Mouse (Mus musculus): ENCODE results near the gene Cpt1a. TPM values are rescaled to one million over a fixed set of nuclear protein-coding genes. Genes with fewer than 3 reads are reported as not detected.

Gene Cpt1a
- total and polyA plus RNA-seq, 3 experiments, result 4.1 to 22.3 (median 15.0) TPM

DNA sequence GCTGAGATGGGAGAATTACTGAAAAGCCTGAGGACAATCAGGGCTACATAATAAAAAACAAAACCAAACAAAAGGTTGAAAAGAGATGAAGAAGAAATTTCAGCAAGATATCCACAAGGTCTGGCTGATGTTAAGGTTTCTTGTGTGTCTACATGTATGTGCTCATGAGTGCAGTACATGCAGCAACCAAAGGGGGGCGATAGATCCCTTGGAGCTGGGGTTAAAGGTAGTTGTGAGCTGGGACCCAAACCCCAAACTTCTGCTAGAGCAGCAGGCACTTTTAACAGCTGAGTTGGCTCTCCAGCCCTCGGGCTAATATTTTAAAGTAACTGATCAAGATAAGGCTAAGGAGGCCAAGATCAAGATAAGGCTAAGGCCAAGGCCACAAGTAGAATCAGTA lies 51.9 kb downstream of the Cpt1a start:
- Histone ChIP-seq H3K9me3 (replicated peaks) (no peaks in the 10 kb centered on the region), H3K27me3 (ENCODE audit: insufficient read depth, low read length) (no peaks in the 10 kb centered on the region), H3K4me1 (ENCODE audit: insufficient read depth, low read depth, low read length) (peaks cover 9% of the 10 kb centered on the region), H3K4me3 (ENCODE audit: low read depth, low read length) (no peak overlapping the region), H3K36me3 (replicated peaks) (peaks cover 94% of the 10 kb centered on the region)
- TF ChIP-seq GATA2 (IDR thresholded peaks at IDR 0.05; ENCODE audit: borderline replicate concordance, low read depth, low read length) (no peak), TAL1 (conservative IDR thresholded peaks at IDR 0.05; ENCODE audit: low read depth, low read length) (no peak), GATA1 (IDR thresholded peaks at IDR 0.05; ENCODE audit: borderline replicate concordance, low read length) (no peak), POLR2AphosphoS5 (IDR thresholded peaks at IDR 0.05; ENCODE audit: insufficient replicate concordance, low read depth, low read length) (no peak), CTCF (IDR thresholded peaks at IDR 0.05; ENCODE audit: low read depth, low read length) (no peak)
- ATAC-seq (ENCODE audit: extremely low read depth, insufficient number of reproducible peaks, low FRiP score, poor library complexity, severe bottlenecking) (no peak), DNase-seq (ENCODE audit: low spot score) (no peak)

DNA sequence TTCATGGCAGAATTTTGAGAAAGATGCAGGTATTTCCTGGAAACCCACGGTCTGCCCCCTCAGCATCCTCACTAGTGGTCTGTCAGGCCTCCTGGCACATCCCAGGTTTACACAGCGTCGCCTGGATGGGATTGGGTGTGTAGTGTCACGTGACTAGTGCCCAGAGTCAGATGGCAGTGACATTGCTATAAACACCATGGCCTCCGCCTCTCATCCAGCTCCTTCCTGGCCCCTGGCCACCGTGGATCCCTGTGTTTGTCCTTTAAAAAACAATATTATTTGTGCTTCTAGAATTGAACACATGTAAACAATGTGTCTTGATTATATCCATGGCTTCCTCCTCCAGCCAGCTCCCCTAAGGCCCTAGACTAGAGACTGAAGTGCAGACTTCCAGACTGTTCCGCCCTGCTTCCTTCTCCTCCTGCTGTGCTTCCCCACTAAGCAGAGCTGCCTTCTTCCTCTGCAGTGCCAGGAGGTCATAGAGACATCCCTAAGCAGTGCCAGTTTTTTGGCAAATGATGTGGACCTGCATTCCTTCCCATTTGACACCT lies 53.9 kb downstream of the Cpt1a start:
- no peaks in the 10 kb centered on the region for H3K27me3 ChIP-seq (ENCODE audit: insufficient read depth, low read length)
- H3K4me3 ChIP-seq (ENCODE audit: low read depth, low read length), result no peak overlapping the region
- H3K36me3 ChIP-seq (replicated peaks), result peaks cover 94% of the 10 kb centered on the region
- ATAC-seq (ENCODE audit: extremely low read depth, insufficient number of reproducible peaks, low FRiP score, poor library complexity, severe bottlenecking) (no peak), DNase-seq (ENCODE audit: low spot score) (no peak)
- TF ChIP-seq GATA1 (IDR thresholded peaks at IDR 0.05; ENCODE audit: borderline replicate concordance, low read length), result no peak
- no peak for TF ChIP-seq GATA2 (IDR thresholded peaks at IDR 0.05; ENCODE audit: borderline replicate concordance, low read depth, low read length)
- TF ChIP-seq CTCF (IDR thresholded peaks at IDR 0.05; ENCODE audit: low read depth, low read length), result no peak
- TF ChIP-seq POLR2AphosphoS5 (IDR thresholded peaks at IDR 0.05; ENCODE audit: insufficient replicate concordance, low read depth, low read length), result no peak
- no peak for TF ChIP-seq TAL1 (conservative IDR thresholded peaks at IDR 0.05; ENCODE audit: low read depth, low read length)
- H3K4me1 ChIP-seq (ENCODE audit: insufficient read depth, low read depth, low read length), result peaks cover 9% of the 10 kb centered on the region
- no peaks in the 10 kb centered on the region for H3K9me3 ChIP-seq (replicated peaks)

DNA sequence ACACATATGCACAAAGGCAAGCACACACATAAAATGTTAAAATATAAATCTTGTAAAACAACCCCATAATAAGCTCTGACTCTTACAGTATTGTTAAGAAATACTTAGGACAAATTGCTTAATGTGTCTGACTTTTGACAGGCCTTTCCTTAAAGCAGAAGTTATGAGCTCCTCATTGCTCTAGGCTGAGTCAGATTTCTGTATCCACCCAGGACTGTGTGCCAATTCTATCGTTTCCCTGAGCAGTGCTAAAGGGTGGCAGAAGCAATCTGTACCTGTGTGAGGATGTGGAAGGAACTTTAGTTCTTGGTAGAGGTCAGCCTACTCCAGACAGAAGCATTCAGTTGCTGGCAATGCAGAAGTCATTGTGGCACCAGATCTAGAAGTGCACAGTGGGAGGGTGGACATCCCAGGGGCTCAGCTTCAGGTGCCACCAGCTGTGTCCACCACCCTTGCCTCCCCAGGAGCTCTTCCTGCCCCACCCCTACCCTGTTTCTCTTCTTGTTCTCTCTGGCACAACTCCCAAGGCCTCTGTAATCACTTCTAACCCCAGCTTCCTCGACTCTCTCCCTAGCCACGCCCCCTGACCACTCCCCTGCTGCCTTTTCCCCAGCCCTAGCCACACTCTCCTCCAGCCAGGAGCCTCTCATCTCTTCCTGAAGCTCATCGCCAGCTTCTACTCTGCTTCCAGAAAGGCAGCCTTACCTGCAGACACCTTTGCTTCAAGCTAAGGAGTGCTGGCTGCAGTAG lies 55.0 kb downstream of the Cpt1a start:
- ATAC-seq (ENCODE audit: extremely low read depth, insufficient number of reproducible peaks, low FRiP score, poor library complexity, severe bottlenecking) (no peak), DNase-seq (ENCODE audit: low spot score) (no peak)
- no peak for TF ChIP-seq CTCF (IDR thresholded peaks at IDR 0.05; ENCODE audit: low read depth, low read length)
- no peak for TF ChIP-seq POLR2AphosphoS5 (IDR thresholded peaks at IDR 0.05; ENCODE audit: insufficient replicate concordance, low read depth, low read length)
- no peak for TF ChIP-seq GATA2 (IDR thresholded peaks at IDR 0.05; ENCODE audit: borderline replicate concordance, low read depth, low read length)
- no peak for TF ChIP-seq GATA1 (IDR thresholded peaks at IDR 0.05; ENCODE audit: borderline replicate concordance, low read length)
- no peak for TF ChIP-seq TAL1 (conservative IDR thresholded peaks at IDR 0.05; ENCODE audit: low read depth, low read length)
- Histone ChIP-seq H3K4me1 (ENCODE audit: insufficient read depth, low read depth, low read length) (peaks cover 9% of the 10 kb centered on the region), H3K36me3 (replicated peaks) (peaks cover 93% of the 10 kb centered on the region), H3K27me3 (ENCODE audit: insufficient read depth, low read length) (no peaks in the 10 kb centered on the region), H3K4me3 (ENCODE audit: low read depth, low read length) (no peak overlapping the region), H3K9me3 (replicated peaks) (no peaks in the 10 kb centered on the region)

DNA sequence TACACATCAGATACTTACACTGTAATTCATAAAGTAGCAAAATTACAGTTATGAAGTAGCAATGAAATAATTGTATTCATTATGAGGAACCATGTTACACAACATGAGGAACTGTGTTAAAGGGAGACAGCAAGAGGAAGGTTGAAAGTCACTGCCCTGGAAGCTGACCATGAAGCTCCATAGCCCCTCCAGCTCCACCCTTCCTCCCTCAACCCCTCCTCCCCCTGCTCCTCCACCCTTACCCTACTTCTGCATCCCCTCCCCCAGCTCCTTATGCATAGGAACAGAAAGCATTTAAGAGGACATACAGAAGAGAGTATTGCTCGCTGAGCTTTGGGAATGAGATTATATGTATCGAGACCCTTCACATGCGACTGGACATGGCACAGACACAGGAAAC lies 56.5 kb downstream of the Cpt1a start:
- H3K27me3 ChIP-seq (ENCODE audit: insufficient read depth, low read length), result no peaks in the 10 kb centered on the region
- peaks cover 90% of the 10 kb centered on the region for H3K36me3 ChIP-seq (replicated peaks)
- peaks cover 9% of the 10 kb centered on the region for H3K4me1 ChIP-seq (ENCODE audit: insufficient read depth, low read depth, low read length)
- ATAC-seq (ENCODE audit: extremely low read depth, insufficient number of reproducible peaks, low FRiP score, poor library complexity, severe bottlenecking) (no peak), DNase-seq (ENCODE audit: low spot score) (no peak)
- H3K9me3 ChIP-seq (replicated peaks), result no peaks in the 10 kb centered on the region
- TF ChIP-seq CTCF (IDR thresholded peaks at IDR 0.05; ENCODE audit: low read depth, low read length) (no peak), GATA2 (IDR thresholded peaks at IDR 0.05; ENCODE audit: borderline replicate concordance, low read depth, low read length) (no peak), POLR2AphosphoS5 (IDR thresholded peaks at IDR 0.05; ENCODE audit: insufficient replicate concordance, low read depth, low read length) (no peak), GATA1 (IDR thresholded peaks at IDR 0.05; ENCODE audit: borderline replicate concordance, low read length) (no peak), TAL1 (conservative IDR thresholded peaks at IDR 0.05; ENCODE audit: low read depth, low read length) (no peak)
- H3K4me3 ChIP-seq (ENCODE audit: low read depth, low read length), result no peak overlapping the region

DNA sequence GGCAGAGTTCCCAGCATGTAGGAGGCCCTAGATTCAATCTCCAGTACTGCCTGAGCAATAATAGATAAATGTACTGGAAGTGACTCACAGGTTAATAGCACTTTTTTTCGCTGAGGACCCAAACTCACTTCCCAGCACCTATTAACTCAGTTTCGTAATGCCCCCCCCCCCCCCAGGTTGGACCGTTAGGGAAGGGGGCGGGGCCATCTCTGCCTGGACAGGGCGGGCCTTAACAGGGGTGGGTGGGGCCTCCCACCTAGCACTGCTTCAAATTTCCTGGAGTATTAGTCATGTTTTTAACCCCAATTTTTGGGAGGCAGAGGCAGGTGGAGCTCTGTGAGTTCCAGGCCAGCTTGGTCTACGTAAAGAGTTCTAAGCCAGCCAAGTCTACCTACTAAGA lies 65.9 kb downstream of the Cpt1a start:
- ATAC-seq (ENCODE audit: extremely low read depth, insufficient number of reproducible peaks, low FRiP score, poor library complexity, severe bottlenecking), result no peak
- Histone ChIP-seq H3K4me1 (ENCODE audit: insufficient read depth, low read depth, low read length) (peaks cover 14% of the 10 kb centered on the region), H3K27me3 (ENCODE audit: insufficient read depth, low read length) (peaks cover 8% of the 10 kb centered on the region; the same call in 1 of the 2 replicates), H3K9me3 (replicated peaks) (peaks cover 13% of the 10 kb centered on the region), H3K4me3 (ENCODE audit: low read depth, low read length) (no peak overlapping the region), H3K36me3 (replicated peaks) (peaks cover 30% of the 10 kb centered on the region)
- TF ChIP-seq GATA1 (IDR thresholded peaks at IDR 0.05; ENCODE audit: borderline replicate concordance, low read length) (no peak), POLR2AphosphoS5 (IDR thresholded peaks at IDR 0.05; ENCODE audit: insufficient replicate concordance, low read depth, low read length) (no peak), GATA2 (IDR thresholded peaks at IDR 0.05; ENCODE audit: borderline replicate concordance, low read depth, low read length) (no peak), TAL1 (conservative IDR thresholded peaks at IDR 0.05; ENCODE audit: low read depth, low read length) (no peak), CTCF (IDR thresholded peaks at IDR 0.05; ENCODE audit: low read depth, low read length) (no peak)
- DNase-seq (ENCODE audit: low spot score), result no peak

DNA sequence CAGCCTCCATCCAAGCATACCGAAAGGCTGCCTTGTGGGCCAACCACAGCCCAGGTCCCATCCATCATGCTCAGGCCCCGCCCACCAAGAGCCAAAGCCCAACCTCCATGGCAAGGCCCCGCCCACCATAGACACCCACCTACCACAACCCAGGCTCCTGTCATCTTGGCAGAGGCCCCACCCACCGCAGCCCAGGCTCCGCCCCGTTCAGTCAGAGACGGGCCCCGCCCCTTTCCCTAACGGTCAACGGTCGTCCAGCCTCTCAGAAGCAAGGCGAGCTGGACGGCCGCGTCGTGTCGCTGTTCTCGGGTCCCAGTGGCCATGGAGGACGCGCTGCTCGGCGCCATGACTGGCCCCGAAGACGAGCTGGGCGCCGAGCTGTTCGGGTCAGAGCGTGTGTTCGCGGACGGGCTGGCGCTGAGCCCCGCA lies 66.5 kb downstream of the Cpt1a start, which contains the start of gene Tesmin:
Gene Tesmin (plus strand): TSS at position 229 of the 429 bp plus-strand sequence.
- Histone ChIP-seq H3K9me3 (replicated peaks) (peaks cover 13% of the 10 kb centered on the region), H3K36me3 (replicated peaks) (peaks cover 28% of the 10 kb centered on the region), H3K4me1 (ENCODE audit: insufficient read depth, low read depth, low read length) (peaks cover 14% of the 10 kb centered on the region), H3K27me3 (ENCODE audit: insufficient read depth, low read length) (peaks cover 11% of the 10 kb centered on the region; the same call in 1 of the 2 replicates), H3K4me3 (ENCODE audit: low read depth, low read length) (peak within 1 kb of the TSS; percentile 69)
- TF ChIP-seq GATA2 (IDR thresholded peaks at IDR 0.05; ENCODE audit: borderline replicate concordance, low read depth, low read length) (no peak), POLR2AphosphoS5 (IDR thresholded peaks at IDR 0.05; ENCODE audit: insufficient replicate concordance, low read depth, low read length) (no peak), TAL1 (conservative IDR thresholded peaks at IDR 0.05; ENCODE audit: low read depth, low read length) (no peak), GATA1 (IDR thresholded peaks at IDR 0.05; ENCODE audit: borderline replicate concordance, low read length) (no peak), CTCF (IDR thresholded peaks at IDR 0.05; ENCODE audit: low read depth, low read length) (no peak)
- ATAC-seq (ENCODE audit: extremely low read depth, insufficient number of reproducible peaks, low FRiP score, poor library complexity, severe bottlenecking) (peak; percentile 62), DNase-seq (ENCODE audit: low spot score) (peak; percentile 64)
